Mouse (Mus musculus) inflammation-experienced regulatory T-cells, adult 16 weeks (primary cell): ENCODE measurements around the gene Glul. TPM values are rescaled to one million over a fixed set of nuclear protein-coding genes. Genes with fewer than 3 reads are reported as not detected.

Experiments used
- polyA plus RNA-seq: library from polyadenylated mRNA; unstranded; fragments of 100-300 nt; shearing (Covaris generic); gene quantifications from one replicate; pipeline ENCODE4 v1.2.1, GENCODE M21; 2017

Gene Glul
- 28.8 TPM for polyA plus RNA-seq

GRCm38 (mm10) chr1:153899731-153900380 is at the start of gene Glul, which contains the start of gene Teddm2:
Gene Glul (plus strand): TSS chr1:153899944.
Gene Teddm2 (minus strand): TSS chr1:153900228.

GRCm38 (mm10) chr1:153874045-153874444 is 25.7 kb upstream of the Glul start, which contains the start of gene Teddm1b:
Gene Teddm1b (plus strand): TSS chr1:153874345.

GRCm38 (mm10) chr1:153891442-153891841 is 8.3 kb upstream of the Glul start, which contains the start of gene Teddm1a:
Gene Teddm1a (plus strand): TSS chr1:153891742.

Other genes with a start within 250 kb of the Glul start
- 0.44 TPM for gene Rgs8, start 246.9 kb upstream of the Glul start, polyA plus RNA-seq
- gene Rgs16, start 159.6 kb upstream of the Glul start, polyA plus RNA-seq, result 56.9 TPM
- 41.2 TPM for gene Rnasel, start 150.5 kb upstream of the Glul start, polyA plus RNA-seq
- not detected for gene Rgsl1, start 55.8 kb upstream of the Glul start, polyA plus RNA-seq
- gene Teddm1b, start 25.6 kb upstream of the Glul start, polyA plus RNA-seq, result not detected
- not detected for gene Teddm1a, start 8.2 kb upstream of the Glul start, polyA plus RNA-seq
- gene Teddm2, start 284 bp downstream of the Glul start, polyA plus RNA-seq, result 0.28 TPM